In genomic region chr1:21075986-21076495, GRCm38 (mm10) we compare ENCODE assay signal across 8 mouse cellular contexts. TPM values are rescaled to one million over a fixed set of nuclear protein-coding genes. Genes with fewer than 3 reads are reported as not detected.
A peak's percentile ranks its signal among the peaks of the same experiment; 100 is the strongest.
DNase-seq lines count a peak whose midpoint lies in the region; ATAC-seq and TF ChIP-seq lines count a peak whose summit lies in the region.
"Had no signal": no experiment of that assay in that cellular context is flagged by ENCODE, and none has a peak within 500 bp of the region (broad histone marks: within the 10 kb centered on the region; RNA-seq: fewer than 3 reads in every experiment).

No protein-coding gene starts in this region.

- H3K27ac ChIP-seq in lung, embryonic 16.5 days (ENCODE audit: low read length) = peak overlapping the region; percentile 85
- peak overlapping the region; percentile 63 for H3K27ac ChIP-seq in heart, embryonic 15.5 days
- H3K27ac ChIP-seq in limb, embryonic 13.5 days = peak overlapping the region; percentile 83
- peak overlapping the region; percentile 69 for H3K27ac ChIP-seq in stomach, embryonic 16.5 days (ENCODE audit: low read length)

- TF ChIP-seq CTCF in lung, adult 2 months (IDR thresholded peaks at IDR 0.05; ENCODE audit: insufficient read depth, low read length) = no peak

- H3K27me3 ChIP-seq in lung, embryonic 16.5 days (ENCODE audit: control insufficient read depth, insufficient read depth, low read depth, low read length) = no peaks in the 10 kb centered on the region
- no peaks in the 10 kb centered on the region for H3K27me3 ChIP-seq in heart, embryonic 15.5 days
- no peaks in the 10 kb centered on the region for H3K27me3 ChIP-seq in limb, embryonic 13.5 days
- H3K27me3 ChIP-seq in stomach, embryonic 16.5 days (ENCODE audit: control insufficient read depth, insufficient read depth, low read length) = no peaks in the 10 kb centered on the region

- H3K4me1 ChIP-seq in lung, embryonic 16.5 days (replicated peaks; ENCODE audit: control insufficient read depth, insufficient read depth, low read length) = peaks cover 43% of the 10 kb centered on the region
- peaks cover 22% of the 10 kb centered on the region for H3K4me1 ChIP-seq in lung, adult 2 months (ENCODE audit: control insufficient read depth, insufficient read depth, low read length)
- H3K4me1 ChIP-seq in heart, embryonic 15.5 days (replicated peaks) = peaks cover 62% of the 10 kb centered on the region
- peaks cover 60% of the 10 kb centered on the region for H3K4me1 ChIP-seq in limb, embryonic 13.5 days
- H3K4me1 ChIP-seq in stomach, embryonic 16.5 days (ENCODE audit: control insufficient read depth, insufficient read depth, low read length) = peaks cover 30% of the 10 kb centered on the region

- no peaks in the 10 kb centered on the region for H3K9me3 ChIP-seq in lung, embryonic 16.5 days (ENCODE audit: control insufficient read depth, low read length)
- H3K9me3 ChIP-seq in heart, embryonic 15.5 days (replicated peaks) = no peaks in the 10 kb centered on the region
- no peaks in the 10 kb centered on the region for H3K9me3 ChIP-seq in limb, embryonic 13.5 days
- no peaks in the 10 kb centered on the region for H3K9me3 ChIP-seq in stomach, embryonic 16.5 days (replicated peaks; ENCODE audit: control insufficient read depth, low read length)

- WGBS in lung, embryonic 16.5 days = 2% methylated on average over 6 of the region's 6 CpGs
- WGBS in lung, adult 2 months = 18% methylated on average over 6 of the region's 6 CpGs
- 15% methylated on average over 6 of the region's 6 CpGs for WGBS in heart, embryonic 15.5 days
- 10% methylated on average over 6 of the region's 6 CpGs for WGBS in limb, embryonic 13.5 days
- WGBS in stomach, embryonic 16.5 days = 20% methylated on average over 6 of the region's 6 CpGs

- no peaks in the 10 kb centered on the region for H3K36me3 ChIP-seq in lung, embryonic 16.5 days (ENCODE audit: control insufficient read depth, insufficient read depth, low read length)
- H3K36me3 ChIP-seq in heart, embryonic 15.5 days = no peaks in the 10 kb centered on the region
- peaks cover 7% of the 10 kb centered on the region; the same call in 1 of the 2 replicates for H3K36me3 ChIP-seq in limb, embryonic 13.5 days
- H3K36me3 ChIP-seq in stomach, embryonic 16.5 days (ENCODE audit: control insufficient read depth, insufficient read depth, low read length) = no peaks in the 10 kb centered on the region

- H3K4me2 ChIP-seq in lung, embryonic 16.5 days (ENCODE audit: low read depth, low read length) = peak overlapping the region; percentile 51
- H3K4me2 ChIP-seq in heart, embryonic 15.5 days = peak overlapping the region; percentile 72
- peak overlapping the region; percentile 83 for H3K4me2 ChIP-seq in limb, embryonic 13.5 days (replicated peaks)
- peak overlapping the region; percentile 76 for H3K4me2 ChIP-seq in stomach, embryonic 16.5 days (ENCODE audit: low read depth, low read length)

- DNase-seq in lung, adult 2 months = no peak
- DNase-seq in urinary bladder, adult 2 months (ENCODE audit: low spot score) = no peak
- no peak for DNase-seq in natural killer cell, adult 2 months (ENCODE audit: low spot score in 2 of 2)
- DNase-seq: right cerebral cortex, postnatal 4 days had no signal

- no peak for TF ChIP-seq POLR2A in lung, adult 2 months (IDR thresholded peaks at IDR 0.05; ENCODE audit: borderline replicate concordance, extremely low read depth, low read depth, low read length)

- peak overlapping the region; percentile 24 for H3K4me3 ChIP-seq in lung, embryonic 16.5 days (ENCODE audit: low read length)
- H3K4me3 ChIP-seq in lung, adult 2 months (replicated peaks; ENCODE audit: extremely low read depth, low read depth, low read length) = no peak overlapping the region
- H3K4me3 ChIP-seq in heart, embryonic 15.5 days = peak overlapping the region; percentile 9; the same call in 1 of the 2 replicates
- H3K4me3 ChIP-seq in limb, embryonic 13.5 days = peak overlapping the region; percentile 58
- peak overlapping the region; percentile 75 for H3K4me3 ChIP-seq in stomach, embryonic 16.5 days (replicated peaks; ENCODE audit: low read length)

- H3K9ac ChIP-seq in lung, embryonic 16.5 days (ENCODE audit: low read length) = peak overlapping the region; percentile 4; the same call in 1 of the 2 replicates
- no peak overlapping the region for H3K9ac ChIP-seq in heart, embryonic 15.5 days
- peak overlapping the region; percentile 83 for H3K9ac ChIP-seq in limb, embryonic 13.5 days
- peak overlapping the region; percentile 59 for H3K9ac ChIP-seq in stomach, embryonic 16.5 days (ENCODE audit: low read length)

- ATAC-seq in lung, embryonic 16.5 days (ENCODE audit: low read depth) = no peak
- no peak for ATAC-seq in heart, embryonic 15.5 days (replicated peaks; ENCODE audit: insufficient number of reproducible peaks, insufficient read depth, low FRiP score, low read depth)
- no peak for ATAC-seq in limb, embryonic 13.5 days (ENCODE audit: low FRiP score, low read depth)
- no peak for ATAC-seq in stomach, embryonic 16.5 days (ENCODE audit: insufficient read depth, low FRiP score)

RNA-seq across cellular contexts. Expression of gene Tram2, which starts 3.0 kb away (rescaled TPM):
- polyA plus RNA-seq in lung, embryonic 16.5 days (2015; fragmentation: Nextera tagmentation; extraction: Ambion mirVana) = 7.8 and 8.6 TPM in 2 replicates
- polyA plus RNA-seq in lung, adult 2 months (2012; rRNA removed) = 8.1 and 12.9 TPM in 2 replicates
- polyA plus RNA-seq in heart, embryonic 15.5 days (2015; fragmentation: Nextera tagmentation; extraction: Ambion mirVana) = 3.4 and 4.3 TPM in 2 replicates
- polyA plus RNA-seq in limb, embryonic 13.5 days (2015; fragmentation: Nextera tagmentation; extraction: Ambion mirVana) = 11.6 and 12.4 TPM in 2 replicates
- polyA plus RNA-seq in stomach, embryonic 16.5 days (2015; fragmentation: Nextera tagmentation; extraction: Ambion mirVana) = 5.6 and 5.8 TPM in 2 replicates
- 9.6 and 9.9 TPM in 2 replicates for polyA plus RNA-seq in urinary bladder, adult 2 months (2012; rRNA removed)
